In genomic region chr13:95829431-95830171, GRCm38 (mm10) we compare ENCODE assay signal across 28 mouse cellular contexts.
DNase-seq lines count a peak whose midpoint lies in the region; ATAC-seq lines count a peak whose summit lies in the region.
"Had no signal": no experiment of that assay in that cellular context is flagged by ENCODE, and none has a peak within 500 bp of the region (broad histone marks: within the 10 kb centered on the region; RNA-seq: fewer than 3 reads in every experiment).

No protein-coding gene starts in this region.

- H3K9me3 ChIP-seq in intestine, embryonic 16.5 days (ENCODE audit: control insufficient read depth, low read length): no peaks in the 10 kb centered on the region
- no peaks in the 10 kb centered on the region for H3K9me3 ChIP-seq in stomach, embryonic 14.5 days (ENCODE audit: control insufficient read depth, low read depth, low read length)
- no peaks in the 10 kb centered on the region for H3K9me3 ChIP-seq in forebrain, embryonic 14.5 days (replicated peaks; ENCODE audit: control insufficient read depth, low read length)
- no peaks in the 10 kb centered on the region; the same call in 1 of the 2 replicates for H3K9me3 ChIP-seq in forebrain, embryonic 13.5 days (replicated peaks)
- H3K9me3 ChIP-seq: embryonic facial prominence, embryonic 12.5 days; hindbrain, embryonic 12.5 days; midbrain, embryonic 10.5 days; midbrain, embryonic 15.5 days had no signal

- WGBS in intestine, embryonic 16.5 days: 77% methylated on average over 7 of the region's 7 CpGs
- WGBS in stomach, embryonic 14.5 days: 82% methylated on average over 7 of the region's 7 CpGs
- WGBS in forebrain, embryonic 14.5 days: 90% methylated on average over 7 of the region's 7 CpGs
- 95% methylated on average over 7 of the region's 7 CpGs for WGBS in forebrain, embryonic 13.5 days

- no peak overlapping the region for H3K27ac ChIP-seq in intestine, embryonic 16.5 days (ENCODE audit: low read length)
- H3K27ac ChIP-seq in stomach, embryonic 14.5 days (ENCODE audit: low read length): no peak overlapping the region
- no peak overlapping the region for H3K27ac ChIP-seq in forebrain, embryonic 14.5 days (ENCODE audit: low read depth, low read length)
- H3K27ac ChIP-seq in forebrain, embryonic 13.5 days: no peak overlapping the region
- H3K27ac ChIP-seq: embryonic facial prominence, embryonic 12.5 days; hindbrain, embryonic 12.5 days; hindbrain, postnatal 0 days; left cerebral cortex, adult 2 months; limb, embryonic 13.5 days; midbrain, embryonic 10.5 days; midbrain, embryonic 15.5 days had no signal

- H3K9ac ChIP-seq in intestine, embryonic 16.5 days (ENCODE audit: low read depth, low read length): no peak overlapping the region
- no peak overlapping the region for H3K9ac ChIP-seq in stomach, embryonic 14.5 days (replicated peaks; ENCODE audit: low read depth, low read length)
- H3K9ac ChIP-seq in forebrain, embryonic 14.5 days (ENCODE audit: low read length): no peak overlapping the region
- no peak overlapping the region for H3K9ac ChIP-seq in forebrain, embryonic 13.5 days
- H3K9ac ChIP-seq: embryonic facial prominence, embryonic 12.5 days; hindbrain, embryonic 12.5 days; limb, embryonic 13.5 days; midbrain, embryonic 15.5 days had no signal

- no peaks in the 10 kb centered on the region for H3K36me3 ChIP-seq in intestine, embryonic 16.5 days (ENCODE audit: control insufficient read depth, insufficient read depth, low read length)
- H3K36me3 ChIP-seq in stomach, embryonic 14.5 days (ENCODE audit: control insufficient read depth, insufficient read depth, low read length): no peaks in the 10 kb centered on the region
- no peaks in the 10 kb centered on the region for H3K36me3 ChIP-seq in forebrain, embryonic 14.5 days (ENCODE audit: control insufficient read depth, insufficient read depth, low read length)
- H3K36me3 ChIP-seq in forebrain, embryonic 13.5 days (ENCODE audit: poor library complexity, severe bottlenecking): no peaks in the 10 kb centered on the region
- H3K36me3 ChIP-seq: embryonic facial prominence, embryonic 12.5 days; hindbrain, embryonic 12.5 days; limb, embryonic 13.5 days; midbrain, embryonic 15.5 days had no signal

- ATAC-seq in intestine, embryonic 16.5 days: peak; percentile 69
- ATAC-seq in stomach, embryonic 14.5 days (ENCODE audit: insufficient number of reproducible peaks, insufficient read depth, low FRiP score, low read depth): peak; percentile 76; the same call in 1 of the 2 replicates
- ATAC-seq in forebrain, embryonic 14.5 days: no peak
- ATAC-seq in forebrain, embryonic 13.5 days: no peak
- ATAC-seq: forebrain, embryonic 16.5 days; hindbrain, postnatal 0 days; midbrain, embryonic 15.5 days had no signal

- H3K4me1 ChIP-seq in intestine, embryonic 16.5 days (ENCODE audit: control insufficient read depth, insufficient read depth, low read length): peaks cover 22% of the 10 kb centered on the region; the same call in 1 of the 2 replicates
- H3K4me1 ChIP-seq in stomach, embryonic 14.5 days (ENCODE audit: control insufficient read depth, insufficient read depth, low read length): peaks cover 3% of the 10 kb centered on the region; the same call in 1 of the 2 replicates
- no peaks in the 10 kb centered on the region for H3K4me1 ChIP-seq in forebrain, embryonic 14.5 days (ENCODE audit: control insufficient read depth, insufficient read depth, low read length)
- no peaks in the 10 kb centered on the region for H3K4me1 ChIP-seq in forebrain, embryonic 13.5 days

- no peaks in the 10 kb centered on the region for H3K27me3 ChIP-seq in intestine, embryonic 16.5 days (replicated peaks; ENCODE audit: control insufficient read depth, insufficient read depth, low read length)
- no peaks in the 10 kb centered on the region for H3K27me3 ChIP-seq in stomach, embryonic 14.5 days (ENCODE audit: control insufficient read depth, insufficient read depth, low read length)
- no peaks in the 10 kb centered on the region for H3K27me3 ChIP-seq in forebrain, embryonic 14.5 days (replicated peaks; ENCODE audit: control insufficient read depth, insufficient read depth, low read length)
- H3K27me3 ChIP-seq in forebrain, embryonic 13.5 days: no peaks in the 10 kb centered on the region
- H3K27me3 ChIP-seq: embryonic facial prominence, embryonic 12.5 days; hindbrain, embryonic 12.5 days; limb, embryonic 13.5 days; midbrain, embryonic 15.5 days had no signal

- H3K4me2 ChIP-seq in intestine, embryonic 16.5 days (ENCODE audit: low read depth, low read length): no peak overlapping the region
- H3K4me2 ChIP-seq in stomach, embryonic 14.5 days (replicated peaks; ENCODE audit: low read depth, low read length): no peak overlapping the region
- no peak overlapping the region for H3K4me2 ChIP-seq in forebrain, embryonic 14.5 days (ENCODE audit: low read length)
- no peak overlapping the region for H3K4me2 ChIP-seq in forebrain, embryonic 13.5 days
- H3K4me2 ChIP-seq: embryonic facial prominence, embryonic 12.5 days; heart, embryonic 11.5 days; hindbrain, embryonic 12.5 days; limb, embryonic 13.5 days; liver, embryonic 11.5 days; midbrain, embryonic 15.5 days had no signal

- H3K4me3 ChIP-seq in intestine, embryonic 16.5 days (ENCODE audit: low read length): no peak overlapping the region
- H3K4me3 ChIP-seq in stomach, embryonic 14.5 days (ENCODE audit: low read depth, low read length): no peak overlapping the region
- no peak overlapping the region for H3K4me3 ChIP-seq in forebrain, embryonic 14.5 days (ENCODE audit: low read depth, low read length)
- H3K4me3 ChIP-seq in forebrain, embryonic 13.5 days: no peak overlapping the region
- H3K4me3 ChIP-seq: embryonic facial prominence, embryonic 12.5 days; hindbrain, embryonic 12.5 days; left cerebral cortex, adult 2 months; limb, embryonic 13.5 days; midbrain, embryonic 10.5 days; midbrain, embryonic 15.5 days had no signal

- peak; percentile 23 for DNase-seq in lung, postnatal 36 days
- no peak for DNase-seq in lung, postnatal 25 days (ENCODE audit: low spot score)
- no peak for DNase-seq in forebrain, embryonic 14.5 days (ENCODE audit: low spot score)
- DNase-seq in layer of hippocampus, postnatal 14 days (ENCODE audit: low spot score in 2 of 2): no peak
- DNase-seq: adrenal gland, postnatal 10 days; B cell, adult 2 months; cerebellum, adult 11 months; cerebellum, adult 9-10 months; cerebellum, postnatal 36 days; embryo, embryonic 11 days; gastrocnemius, postnatal 10 days; heart, postnatal 36 days; kidney, adult 11 months; right cerebral cortex, postnatal 25 days; spleen, adult 18-20 months had no signal

Comparison
In these comparisons a context has a peak if more than half of its experiments do, and no peak if none do; other contexts are left out.
1. ATAC-seq: peak in intestine, embryonic 16.5 days (single experiment) and stomach, embryonic 14.5 days (single experiment); none in forebrain, embryonic 14.5 days (single experiment) and forebrain, embryonic 13.5 days (single experiment).